Mouse (Mus musculus): ENCODE measurements around the gene Bicc1.

- TF ChIP-seq POLR2A (IDR thresholded peaks at IDR 0.05; ENCODE audit: insufficient read depth, low read length) (no peak), CTCF (IDR thresholded peaks at IDR 0.05; ENCODE audit: low read depth, low read length) (no peak)
Observed at GRCm38 (mm10) chr10:71044410-71044809, 115.1 kb downstream of the Bicc1 start.
